7 mouse cellular contexts compared by ENCODE assay signal in the genomic region with DNA sequence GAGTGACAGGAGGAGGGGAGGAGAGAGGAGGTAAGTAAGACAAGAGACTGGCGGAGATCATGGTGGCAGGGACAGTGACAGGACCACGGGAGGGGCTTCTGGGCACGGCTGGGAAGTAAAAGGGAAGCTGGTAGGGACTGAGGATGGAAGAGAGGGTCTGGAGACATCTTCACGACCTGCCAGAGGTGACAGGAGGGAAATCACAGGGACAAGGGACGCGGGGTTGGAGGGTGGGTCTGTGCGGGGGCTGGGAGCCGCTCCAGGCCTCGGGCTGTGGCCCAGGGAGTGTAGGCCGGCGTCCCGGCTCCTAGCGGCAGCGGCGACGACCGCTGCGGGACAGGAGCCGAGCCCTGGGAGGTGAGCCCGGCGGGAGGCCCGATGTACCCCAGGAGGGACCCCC. TPM values are rescaled to one million over a fixed set of nuclear protein-coding genes. Genes with fewer than 3 reads are reported as not detected.
DNase-seq lines count a peak whose midpoint lies in the region; ATAC-seq and TF ChIP-seq lines count a peak whose summit lies in the region.

No protein-coding gene starts in this region.

- H3K9ac ChIP-seq in intestine, postnatal 0 days (ENCODE audit: low read depth, low read length), result no peak overlapping the region
- peak overlapping the region; percentile 88 for H3K9ac ChIP-seq in neural tube, embryonic 15.5 days (replicated peaks)

- peaks cover 44% of the 10 kb centered on the region for H3K4me1 ChIP-seq in forebrain, embryonic 10.5 days
- H3K4me1 ChIP-seq in intestine, postnatal 0 days (replicated peaks; ENCODE audit: control insufficient read depth, insufficient read depth, low read length), result no peaks in the 10 kb centered on the region
- H3K4me1 ChIP-seq in neural tube, embryonic 15.5 days, result peaks cover 51% of the 10 kb centered on the region

- no peak for ATAC-seq in intestine, postnatal 0 days
- peak; percentile 52 for ATAC-seq in neural tube, embryonic 15.5 days (ENCODE audit: low FRiP score)
- no peak for ATAC-seq in monocyte, adult 5-6 weeks (replicated peaks; ENCODE audit: insufficient number of reproducible peaks, low FRiP score, low TSS enrichment, poor library complexity, severe bottlenecking)

- peak in 1 of 2 experiments; percentile 25 for DNase-seq in left cerebral cortex, adult 2 months (ENCODE audit: extremely low spot score in 1 of 2, low spot score in 2 of 2)
- no peak for DNase-seq in left cerebral cortex, adult 8-10 months (ENCODE audit: low spot score in 2 of 2)
- DNase-seq in forebrain, embryonic 10.5 days (ENCODE audit: extremely low spot score, low spot score), result no peak
- no peak for DNase-seq in urinary bladder, postnatal 14 days (ENCODE audit: low spot score)

- no peaks in the 10 kb centered on the region for H3K9me3 ChIP-seq in forebrain, embryonic 10.5 days
- H3K9me3 ChIP-seq in intestine, postnatal 0 days (ENCODE audit: control insufficient read depth), result no peaks in the 10 kb centered on the region
- no peaks in the 10 kb centered on the region for H3K9me3 ChIP-seq in neural tube, embryonic 15.5 days (replicated peaks)

- no peak for TF ChIP-seq CTCF in left cerebral cortex, adult 2 months (IDR thresholded peaks at IDR 0.05)
- TF ChIP-seq CTCF in intestine, postnatal 0 days (IDR thresholded peaks at IDR 0.05; ENCODE audit: low read depth), result no peak

- H3K4me3 ChIP-seq in left cerebral cortex, adult 2 months, result peak overlapping the region; percentile 74
- peak overlapping the region; percentile 75 for H3K4me3 ChIP-seq in forebrain, embryonic 10.5 days
- H3K4me3 ChIP-seq in intestine, postnatal 0 days (ENCODE audit: low read depth, low read length), result peak overlapping the region; percentile 29
- H3K4me3 ChIP-seq in neural tube, embryonic 15.5 days (replicated peaks), result peak overlapping the region; percentile 65

- H3K27me3 ChIP-seq in forebrain, embryonic 10.5 days (ENCODE audit: poor library complexity, severe bottlenecking), result peaks cover 73% of the 10 kb centered on the region
- peaks cover 63% of the 10 kb centered on the region for H3K27me3 ChIP-seq in intestine, postnatal 0 days (replicated peaks; ENCODE audit: control insufficient read depth, insufficient read depth, low read length)
- peaks cover 13% of the 10 kb centered on the region; the same call in 1 of the 2 replicates for H3K27me3 ChIP-seq in neural tube, embryonic 15.5 days (replicated peaks)

- no peaks in the 10 kb centered on the region for H3K36me3 ChIP-seq in forebrain, embryonic 10.5 days (replicated peaks)
- no peaks in the 10 kb centered on the region for H3K36me3 ChIP-seq in intestine, postnatal 0 days (ENCODE audit: control insufficient read depth, insufficient read depth)
- H3K36me3 ChIP-seq in neural tube, embryonic 15.5 days, result no peaks in the 10 kb centered on the region

- peak overlapping the region; percentile 81 for H3K27ac ChIP-seq in left cerebral cortex, adult 2 months
- H3K27ac ChIP-seq in forebrain, embryonic 10.5 days, result peak overlapping the region; percentile 80
- no peak overlapping the region for H3K27ac ChIP-seq in intestine, postnatal 0 days (ENCODE audit: low read depth, low read length)
- peak overlapping the region; percentile 79 for H3K27ac ChIP-seq in neural tube, embryonic 15.5 days (replicated peaks)

- intact Hi-C loops in left cerebral cortex, adult 2 months (cut with DNase I), result no loop called here

- H3K4me2 ChIP-seq in intestine, postnatal 0 days (replicated peaks; ENCODE audit: low read depth), result peak overlapping the region; percentile 52
- peak overlapping the region; percentile 75 for H3K4me2 ChIP-seq in neural tube, embryonic 15.5 days

- WGBS in forebrain, embryonic 10.5 days, result 2% methylated on average over 21 of the region's 22 CpGs
- WGBS in intestine, postnatal 0 days, result 7% methylated on average over 16 of the region's 22 CpGs
- under 1% methylated on average over 20 of the region's 22 CpGs for WGBS in neural tube, embryonic 15.5 days

RNA-seq across cellular contexts. Expression of gene Ttbk1, which starts 0.5 kb away (rescaled TPM):
- 100 to 1,000 TPM; 136 to 148 TPM for total RNA-seq in left cerebral cortex, adult 2 months (2021)
- 100 to 1,000 TPM; 110 to 125 (median 119) TPM for total RNA-seq in left cerebral cortex, adult 8-10 months (2022)
- 0.71 and 1.1 TPM in 2 replicates for polyA plus RNA-seq in forebrain, embryonic 10.5 days (2016; fragmentation: Nextera tagmentation; extraction: Ambion mirVana)
- polyA plus RNA-seq in intestine, postnatal 0 days (2015; fragmentation: Nextera tagmentation; extraction: Ambion mirVana), result 0.09 and 0.16 TPM in 2 replicates
- 5.5 and 7.8 TPM in 2 replicates for polyA plus RNA-seq in neural tube, embryonic 15.5 days (2015; fragmentation: Nextera tagmentation; extraction: Ambion mirVana)
- under 0.01 to 0.58 TPM (median 0.48 TPM) in 3 replicates for total RNA-seq in monocyte, adult 5-6 weeks (2017)

RNA-seq across cellular contexts. Expression of gene Dnph1, which starts 9.5 kb away (rescaled TPM):
- total RNA-seq in left cerebral cortex, adult 2 months (2021), result 1 to 10 TPM; 4.2 to 5.0 TPM
- 1 to 10 TPM; 3.0 to 5.4 (median 4.8) TPM for total RNA-seq in left cerebral cortex, adult 8-10 months (2022)
- polyA plus RNA-seq in forebrain, embryonic 10.5 days (2016; fragmentation: Nextera tagmentation; extraction: Ambion mirVana), result 107 TPM in 2 replicates
- polyA plus RNA-seq in intestine, postnatal 0 days (2015; fragmentation: Nextera tagmentation; extraction: Ambion mirVana), result 10.9 and 11.1 TPM in 2 replicates
- polyA plus RNA-seq in neural tube, embryonic 15.5 days (2015; fragmentation: Nextera tagmentation; extraction: Ambion mirVana), result 13.6 and 22.7 TPM in 2 replicates
- not detected in 3 replicates for total RNA-seq in monocyte, adult 5-6 weeks (2017)

RNA-seq across cellular contexts. Expression of gene Slc22a7, which starts 48.7 kb away (rescaled TPM):
- under 1 TPM; 0.25 to 0.75 TPM for total RNA-seq in left cerebral cortex, adult 2 months (2021)
- total RNA-seq in left cerebral cortex, adult 8-10 months (2022), result under 1 TPM; 0.53 to 0.78 (median 0.66) TPM
- polyA plus RNA-seq in forebrain, embryonic 10.5 days (2016; fragmentation: Nextera tagmentation; extraction: Ambion mirVana), result not detected in 2 replicates
- polyA plus RNA-seq in intestine, postnatal 0 days (2015; fragmentation: Nextera tagmentation; extraction: Ambion mirVana), result not detected in 2 replicates
- 1.3 TPM in 1 of 2 replicates, not detected in the other for polyA plus RNA-seq in neural tube, embryonic 15.5 days (2015; fragmentation: Nextera tagmentation; extraction: Ambion mirVana)
- total RNA-seq in monocyte, adult 5-6 weeks (2017), result not detected in 3 replicates

RNA-seq across cellular contexts. Expression of gene Crip3, which starts 58.3 kb away (rescaled TPM):
- 1 to 10 TPM; 5.2 to 5.8 TPM for total RNA-seq in left cerebral cortex, adult 2 months (2021)
- 1 to 10 TPM; 2.0 to 3.0 (median 2.5) TPM for total RNA-seq in left cerebral cortex, adult 8-10 months (2022)
- polyA plus RNA-seq in forebrain, embryonic 10.5 days (2016; fragmentation: Nextera tagmentation; extraction: Ambion mirVana), result 0.76 TPM in 1 of 2 replicates, not detected in the other
- polyA plus RNA-seq in intestine, postnatal 0 days (2015; fragmentation: Nextera tagmentation; extraction: Ambion mirVana), result 0.12 TPM in 1 of 2 replicates, not detected in the other
- polyA plus RNA-seq in neural tube, embryonic 15.5 days (2015; fragmentation: Nextera tagmentation; extraction: Ambion mirVana), result 2.7 and 43.4 TPM in 2 replicates
- total RNA-seq in monocyte, adult 5-6 weeks (2017), result not detected in 3 replicates

RNA-seq across cellular contexts. Expression of gene Cul9, which starts 59.2 kb away (rescaled TPM):
- 10 to 100 TPM; 66.6 to 70.1 TPM for total RNA-seq in left cerebral cortex, adult 2 months (2021)
- total RNA-seq in left cerebral cortex, adult 8-10 months (2022), result 10 to 100 TPM; 62.1 to 68.2 (median 66.4) TPM
- polyA plus RNA-seq in forebrain, embryonic 10.5 days (2016; fragmentation: Nextera tagmentation; extraction: Ambion mirVana), result 3.5 and 3.7 TPM in 2 replicates
- polyA plus RNA-seq in intestine, postnatal 0 days (2015; fragmentation: Nextera tagmentation; extraction: Ambion mirVana), result 1.3 and 2.0 TPM in 2 replicates
- polyA plus RNA-seq in neural tube, embryonic 15.5 days (2015; fragmentation: Nextera tagmentation; extraction: Ambion mirVana), result 17.3 and 22.6 TPM in 2 replicates
- total RNA-seq in monocyte, adult 5-6 weeks (2017), result 4.4 to 7.6 TPM (median 4.9 TPM) in 3 replicates

Comparison
In these comparisons a context has a peak if more than half of its experiments do, and no peak if none do; other contexts are left out.
1. RNA of gene Ttbk1, which starts 0.5 kb away (total RNA-seq): 136 to 148 TPM in left cerebral cortex, adult 2 months and 110 to 125 TPM in left cerebral cortex, adult 8-10 months; under 0.01 to 0.58 TPM in monocyte, adult 5-6 weeks; every median in the first group is over 10 times any median in the second.
2. Peak in every context shown above with its lines, with median percentiles within 50 percentile points of each other: H3K4me3 ChIP-seq.